Mouse (Mus musculus) thymus, adult 2 months (tissue): ENCODE data around the gene Stox2. TPM values are rescaled to one million over a fixed set of nuclear protein-coding genes. Genes with fewer than 3 reads are reported as not detected.
A peak's percentile ranks its signal among the peaks of the same experiment; 100 is the strongest.

Source experiments
- DNase-seq: peaks from one replicate; pipeline ENCODE4 v3.0.0; 2021
- H3K27ac ChIP-seq: fragments of 200-500 bp; 2 replicates; pipeline ENCODE4 v1.5.1; 2012; ENCODE audit warnings: low read length, control low read depth; ENCODE audit not compliant: control insufficient read depth, insufficient read depth
- H3K27me3 ChIP-seq: fragments of 200-500 bp; 2 replicates; pipeline ENCODE4 v1.6.1; 2012; ENCODE audit warnings: mild to moderate bottlenecking, low read length, moderate library complexity, mixed read lengths; ENCODE audit not compliant: control insufficient read depth, insufficient read depth
- H3K36me3 ChIP-seq: fragments of 200-500 bp; 2 replicates; pipeline ENCODE4 v1.6.1; 2012; ENCODE audit warnings: mild to moderate bottlenecking, low read length, moderate library complexity; ENCODE audit not compliant: control insufficient read depth, insufficient read depth
- H3K4me1 ChIP-seq: fragments of 200-500 bp; replicated peaks from 2 replicates; pipeline ENCODE4 v1.6.1; 2012; ENCODE audit warnings: low read length; ENCODE audit not compliant: control insufficient read depth, insufficient read depth
- H3K4me3 ChIP-seq: fragments of 200-500 bp; 2 replicates; pipeline ENCODE4 v1.5.1; 2012; ENCODE audit warnings: mild to moderate bottlenecking, low read length, control low read depth, moderate library complexity; ENCODE audit not compliant: control insufficient read depth, insufficient read depth
- CTCF ChIP-seq: fragments of 200-500 bp; IDR thresholded peaks from 2 replicates; pipeline ENCODE4 v1.5.1; 2012; ENCODE audit warnings: mild to moderate bottlenecking, control low read depth, low read length, moderate library complexity, borderline replicate concordance; ENCODE audit not compliant: control insufficient read depth, poor library complexity, insufficient read depth; ENCODE audit errors: extremely low read depth
- POLR2A ChIP-seq: fragments of 200-500 bp; IDR thresholded peaks from 2 replicates; pipeline ENCODE4 v1.6.1; 2012; ENCODE audit warnings: mild to moderate bottlenecking, low read length, control low read depth, moderate library complexity; ENCODE audit not compliant: control insufficient read depth, poor library complexity, insufficient read depth; ENCODE audit errors: extremely low read depth
- WGBS: fragments of 180-500 bp; shearing (Covaris S2); methylation state at CpG from one replicate; pipeline ENCODE4 v1.1.7; 2018; 5-methylcytosine and 5-hydroxymethylcytosine counted together
- polyA plus RNA-seq: library from polyadenylated mRNA; depleted of rRNA; stranded (reverse); fragments of >200 nt; gene quantifications from 2 replicates; pipeline ENCODE4 v1.2.3, GENCODE M21; 2012

The Stox2 gene
- polyA plus RNA-seq, 1 experiment: 1.1 TPM

GRCm38 (mm10) chr8:47181032-47181698 lies 265.0 kb downstream of the Stox2 start:
- H3K4me3 ChIP-seq: no peak overlapping the region
- H3K27ac ChIP-seq: no peak overlapping the region
- no peaks in the 10 kb centered on the region for H3K27me3 ChIP-seq
- TF ChIP-seq CTCF (no peak), POLR2A (no peak)
- WGBS: 82% methylated on average over 18 of the region's 18 CpGs
- no peaks in the 10 kb centered on the region for H3K36me3 ChIP-seq
- H3K4me1 ChIP-seq: no peaks in the 10 kb centered on the region
- DNase-seq: no peak

GRCm38 (mm10) chr8:47180181-47180580 lies 266.0 kb downstream of the Stox2 start:
- H3K4me1 ChIP-seq: no peaks in the 10 kb centered on the region
- TF ChIP-seq POLR2A (no peak), CTCF (no peak)
- WGBS: 94% methylated on average over 5 of the region's 5 CpGs
- DNase-seq: no peak
- H3K27ac ChIP-seq: no peak overlapping the region
- H3K27me3 ChIP-seq: no peaks in the 10 kb centered on the region
- no peaks in the 10 kb centered on the region for H3K36me3 ChIP-seq
- H3K4me3 ChIP-seq: no peak overlapping the region

GRCm38 (mm10) chr8:47178785-47179184 lies 267.4 kb downstream of the Stox2 start:
- WGBS: 93% methylated on average over 2 of the region's 2 CpGs
- peaks cover 3% of the 10 kb centered on the region for H3K4me1 ChIP-seq
- DNase-seq: no peak
- no peak for TF ChIP-seq POLR2A
- TF ChIP-seq CTCF: no peak
- H3K27me3 ChIP-seq: no peaks in the 10 kb centered on the region
- H3K36me3 ChIP-seq: no peaks in the 10 kb centered on the region
- no peak overlapping the region for H3K4me3 ChIP-seq
- no peak overlapping the region for H3K27ac ChIP-seq

- Histone ChIP-seq H3K27me3 (no peaks in the 10 kb centered on the region), H3K4me1 (peaks cover 9% of the 10 kb centered on the region), H3K27ac (no peak overlapping the region; the same call in 1 of the 2 replicates), H3K36me3 (no peaks in the 10 kb centered on the region), H3K4me3 (peak overlapping the region; percentile 19; the same call in 1 of the 2 replicates)
- WGBS: 25% methylated on average over 7 of the region's 7 CpGs
- no peak for TF ChIP-seq CTCF
- no peak for TF ChIP-seq POLR2A
- DNase-seq: no peak
Measured at GRCm38 (mm10) chr8:47173823-47174222, 272.3 kb downstream of the Stox2 start.

- 23% methylated on average over 10 of the region's 10 CpGs for WGBS
- no peak overlapping the region for H3K4me3 ChIP-seq
- no peak overlapping the region for H3K27ac ChIP-seq
- no peaks in the 10 kb centered on the region for H3K27me3 ChIP-seq
- peaks cover 9% of the 10 kb centered on the region for H3K4me1 ChIP-seq
- DNase-seq: no peak
- TF ChIP-seq CTCF: no peak
- no peaks in the 10 kb centered on the region for H3K36me3 ChIP-seq
Measured at GRCm38 (mm10) chr8:47172848-47173247, 273.3 kb downstream of the Stox2 start.

GRCm38 (mm10) chr8:47160688-47161087 lies 285.5 kb downstream of the Stox2 start:
- Histone ChIP-seq H3K36me3 (no peaks in the 10 kb centered on the region), H3K27me3 (no peaks in the 10 kb centered on the region), H3K4me1 (no peaks in the 10 kb centered on the region), H3K27ac (no peak overlapping the region), H3K4me3 (no peak overlapping the region)
- DNase-seq: no peak
- TF ChIP-seq CTCF (no peak), POLR2A (no peak)
- 84% methylated on average over 3 of the region's 3 CpGs for WGBS

- TF ChIP-seq POLR2A (no peak), CTCF (no peak)
- H3K4me3 ChIP-seq: no peak overlapping the region
Measured at GRCm38 (mm10) chr8:47154521-47154920, 291.6 kb downstream of the Stox2 start.

More at GRCm38 (mm10) chr8:47154521-47154920, 291.6 kb downstream of the Stox2 start:
- H3K36me3 ChIP-seq: no peaks in the 10 kb centered on the region
- H3K4me1 ChIP-seq: no peaks in the 10 kb centered on the region
- H3K27me3 ChIP-seq: no peaks in the 10 kb centered on the region
- no peak for DNase-seq
- no peak overlapping the region for H3K27ac ChIP-seq
- WGBS: 97% methylated on average over 2 of the region's 2 CpGs
